Mouse (Mus musculus): Measurements from ENCODE around the gene Cdkal1. TPM values are rescaled to one million over a fixed set of nuclear protein-coding genes. Genes with fewer than 3 reads are reported as not detected.

Gene Cdkal1
- total RNA-seq, 2 experiments from 2014 or later = 23.7 to 26.3 TPM

- no peak for DNase-seq (ENCODE audit: low spot score in 2 of 2)
Measured at GRCm38 (mm10) chr13:29281556-29281955, 573.9 kb downstream of the Cdkal1 start.

GRCm38 (mm10) chr13:29278156-29278555 lies 577.3 kb downstream of the Cdkal1 start:
- no peak for DNase-seq (ENCODE audit: low spot score in 2 of 2)

DNA sequence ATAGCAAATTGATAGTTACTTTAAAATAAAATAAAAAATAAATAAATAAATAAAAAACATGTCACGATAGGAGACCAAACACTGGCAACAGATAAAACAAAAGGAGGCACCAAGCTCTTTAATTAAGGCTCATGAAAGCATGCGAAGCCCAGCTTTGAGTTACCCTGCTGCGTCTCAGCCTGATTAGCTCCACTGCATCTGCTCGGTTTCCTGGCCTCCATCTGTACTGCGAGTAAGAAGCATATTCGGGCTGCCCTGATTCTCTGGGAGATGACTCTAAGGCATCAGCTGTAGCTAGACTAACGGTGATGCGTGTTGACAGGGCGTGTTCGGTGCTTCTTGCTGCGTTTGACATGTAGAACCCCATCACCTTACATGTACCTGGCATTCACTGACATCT lies 581.2 kb downstream of the Cdkal1 start:
- peak; percentile 11 to 29 for DNase-seq (ENCODE audit: low spot score in 2 of 2)

DNA sequence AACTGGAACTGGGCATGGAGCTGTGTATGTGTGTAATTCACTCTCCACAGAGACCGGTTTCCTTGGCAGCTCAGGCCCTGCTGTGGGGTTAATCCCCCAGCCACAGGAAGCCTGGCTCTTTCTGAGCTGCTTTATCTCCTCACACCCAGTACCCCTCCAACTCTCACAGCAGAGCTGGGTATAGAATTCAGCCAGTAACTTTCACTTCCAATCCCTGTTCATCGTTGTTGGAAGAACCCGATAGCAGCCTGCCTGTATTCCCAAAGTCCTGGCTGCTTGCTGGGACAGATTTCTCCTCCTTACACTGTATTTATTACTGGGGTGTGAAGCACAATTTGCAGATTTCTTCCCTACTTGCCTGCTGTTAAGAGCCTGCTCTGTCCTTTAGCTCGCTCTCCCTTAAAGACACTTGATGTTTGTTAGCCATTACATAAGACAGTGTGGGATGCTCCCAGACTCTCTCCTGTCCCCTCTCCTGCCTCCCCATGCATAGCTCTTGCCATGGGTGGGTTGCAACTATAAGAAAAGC lies 581.7 kb downstream of the Cdkal1 start:
- DNase-seq (ENCODE audit: low spot score in 2 of 2) = peak in 1 of 2 experiments; percentile 18

GRCm38 (mm10) chr13:29271451-29271850 lies 584.0 kb downstream of the Cdkal1 start:
- DNase-seq (ENCODE audit: low spot score in 2 of 2) = no peak

GRCm38 (mm10) chr13:29264015-29264711 lies 591.3 kb downstream of the Cdkal1 start:
- DNase-seq (ENCODE audit: low spot score in 2 of 2) = no peak

GRCm38 (mm10) chr13:29262164-29262563 lies 593.3 kb downstream of the Cdkal1 start:
- no peak for DNase-seq (ENCODE audit: low spot score in 2 of 2)

DNA sequence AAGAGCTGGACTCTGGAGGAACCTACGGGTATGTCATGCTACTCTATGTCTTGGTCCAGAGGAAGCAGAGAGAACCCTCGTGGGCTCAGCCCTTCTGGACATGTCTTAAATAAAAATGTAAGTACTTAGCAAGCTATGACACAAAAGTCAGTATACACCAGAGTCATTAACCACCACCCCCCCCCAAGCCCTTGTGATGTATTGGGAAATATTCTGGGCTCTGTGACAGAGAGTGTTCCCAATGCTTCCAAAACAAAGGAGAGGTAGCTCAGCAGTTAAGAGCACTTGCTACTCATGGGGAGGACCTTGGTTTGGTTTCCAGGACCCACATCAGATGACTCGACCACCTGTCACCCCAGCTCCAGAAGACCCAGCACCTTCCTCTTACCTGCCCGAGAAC lies 606.9 kb downstream of the Cdkal1 start:
- no peak for DNase-seq (ENCODE audit: low spot score in 2 of 2)

- no peak for DNase-seq (ENCODE audit: low spot score in 2 of 2)
Measured at GRCm38 (mm10) chr13:29247800-29248199, 607.7 kb downstream of the Cdkal1 start.

DNA sequence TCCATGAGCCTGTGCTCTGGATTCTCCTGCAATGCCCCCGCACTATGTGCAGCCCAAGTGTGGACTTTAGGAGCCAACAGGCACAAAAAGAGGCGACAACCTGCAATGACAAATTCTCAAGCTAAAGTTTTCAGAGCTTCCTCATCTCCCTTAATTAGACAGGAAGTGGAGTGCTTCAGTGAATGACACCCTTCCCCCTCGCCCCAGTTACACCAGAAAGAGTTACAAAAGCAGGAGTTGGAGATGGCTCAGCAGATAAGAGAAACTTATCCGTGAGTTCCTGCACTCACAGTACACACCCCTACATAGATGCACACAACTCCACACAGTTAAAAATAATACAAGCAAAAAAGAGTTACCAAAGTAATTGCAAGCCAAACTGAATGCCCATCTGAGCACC lies 620.4 kb downstream of the Cdkal1 start:
- DNase-seq (ENCODE audit: low spot score in 2 of 2) = no peak

- peak; percentile 14 to 45 for DNase-seq (ENCODE audit: low spot score in 2 of 2)
Measured at GRCm38 (mm10) chr13:29234442-29234841, 621.0 kb downstream of the Cdkal1 start.

GRCm38 (mm10) chr13:29233970-29234369 lies 621.5 kb downstream of the Cdkal1 start:
- DNase-seq (ENCODE audit: low spot score in 2 of 2) = no peak

DNA sequence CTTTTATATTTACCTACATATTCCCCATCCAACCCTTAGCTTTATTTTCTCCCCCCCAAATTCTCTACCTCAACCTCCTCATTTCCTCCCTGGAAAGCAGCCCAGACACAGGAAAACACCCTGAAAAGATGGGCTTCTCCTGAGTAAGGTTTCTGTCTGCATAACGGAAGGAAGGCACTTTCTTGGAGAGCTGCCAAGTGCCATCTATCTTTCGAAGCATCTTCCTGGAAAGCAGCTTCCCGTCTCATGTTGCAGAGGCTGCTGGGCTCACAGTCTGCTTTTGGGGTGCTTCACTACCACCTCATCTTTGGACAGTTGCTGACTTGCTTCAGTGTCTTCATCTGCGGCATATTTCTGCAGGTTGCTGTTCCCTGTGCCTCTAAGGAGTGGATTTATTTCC lies 622.8 kb downstream of the Cdkal1 start:
- no peak for DNase-seq (ENCODE audit: low spot score in 2 of 2)

GRCm38 (mm10) chr13:29224815-29225214 lies 630.7 kb downstream of the Cdkal1 start:
- DNase-seq (ENCODE audit: low spot score in 2 of 2) = no peak

- no peak for DNase-seq (ENCODE audit: low spot score in 2 of 2)
Measured at GRCm38 (mm10) chr13:29222261-29222838, 633.1 kb downstream of the Cdkal1 start.

DNA sequence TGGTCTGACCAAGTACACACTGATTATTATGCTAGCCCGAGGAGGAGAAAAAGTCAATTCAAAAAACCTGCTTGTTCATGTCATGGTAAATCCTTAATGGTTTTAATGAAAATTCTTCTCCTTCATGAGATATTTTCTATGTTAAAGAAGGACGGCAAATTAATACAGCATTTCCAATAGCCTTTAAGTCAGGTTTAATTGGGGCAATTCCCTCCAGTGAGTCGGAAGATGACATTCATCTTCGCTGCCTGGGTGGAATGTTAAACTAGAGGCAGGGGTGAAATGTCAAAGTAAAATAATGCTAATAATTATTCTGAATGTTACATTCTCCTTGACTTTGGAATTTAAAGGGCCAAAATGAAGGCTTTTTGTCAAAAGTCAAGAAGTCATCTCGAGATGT lies 633.8 kb downstream of the Cdkal1 start:
- DNase-seq (ENCODE audit: low spot score in 2 of 2) = no peak

DNA sequence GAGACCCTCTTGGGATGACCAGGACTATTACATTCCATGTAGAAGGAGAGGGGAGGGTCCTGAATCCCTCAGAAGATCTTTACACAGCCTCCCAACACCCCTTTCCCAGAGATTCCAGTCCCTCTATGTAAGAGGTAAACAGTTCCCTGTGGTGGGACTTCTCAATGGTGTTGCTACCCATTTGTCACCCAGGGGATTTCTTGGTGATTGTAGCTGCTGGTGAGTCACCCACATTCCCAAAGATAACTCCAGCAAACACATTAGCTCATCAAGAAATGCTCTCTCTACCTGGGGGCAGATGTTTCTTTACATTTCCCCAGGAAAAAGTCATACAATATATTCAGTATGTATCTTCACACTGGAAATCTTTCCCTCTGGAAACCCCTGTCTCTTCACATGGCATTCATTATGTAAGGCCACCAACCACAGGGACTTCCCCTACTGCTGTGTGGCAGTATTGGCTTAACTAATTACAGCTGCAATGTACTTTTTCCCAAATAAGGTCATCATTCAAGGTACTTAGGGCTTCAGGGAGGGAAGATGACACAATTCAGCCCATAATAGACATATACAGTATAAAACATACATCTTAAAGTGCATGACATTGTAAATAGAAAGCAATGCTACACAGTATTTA lies 636.8 kb downstream of the Cdkal1 start:
- DNase-seq (ENCODE audit: low spot score in 2 of 2) = no peak

DNA sequence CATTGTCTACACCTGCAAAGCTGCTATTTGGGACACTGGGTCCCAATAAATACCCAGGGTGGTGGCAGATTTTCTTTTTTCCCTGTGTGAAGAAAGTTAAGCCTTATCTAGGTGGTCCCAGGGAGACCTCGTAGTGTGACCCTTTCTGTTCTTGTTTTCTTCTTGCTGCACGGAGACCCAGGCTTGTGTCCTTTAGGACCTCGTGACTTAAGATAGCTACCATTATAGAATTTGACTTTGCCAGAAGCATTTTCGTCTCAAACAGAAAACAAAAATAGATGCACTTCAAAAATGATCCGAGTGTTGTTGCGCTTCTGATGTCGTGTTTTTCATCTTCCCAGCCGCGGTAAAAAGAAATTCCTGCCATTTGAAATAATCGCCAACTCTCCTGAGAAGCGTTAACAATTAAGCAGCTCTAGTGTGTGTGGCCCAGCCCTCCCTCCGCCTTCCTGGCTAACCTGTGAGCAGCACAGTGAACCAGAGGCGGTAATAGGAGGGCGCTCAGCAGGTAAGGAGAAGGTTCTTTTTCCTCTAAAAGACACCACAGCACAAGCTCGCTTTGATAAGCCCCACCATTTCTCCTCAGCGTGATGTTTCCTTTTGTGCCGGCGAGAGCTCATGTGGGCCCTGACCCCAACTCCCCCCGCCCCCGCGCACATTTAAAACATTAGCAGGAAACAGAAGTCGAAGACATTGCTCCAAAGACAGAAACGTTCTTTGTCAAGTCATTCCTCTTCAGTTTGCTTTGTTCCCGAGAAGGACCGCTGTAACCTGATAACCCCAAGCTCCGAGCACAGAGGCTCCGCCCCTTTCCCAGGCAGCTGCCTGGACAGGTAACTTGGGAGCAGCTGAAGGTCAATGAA lies 645.1 kb downstream of the Cdkal1 start:
- DNase-seq (ENCODE audit: low spot score in 2 of 2) = no peak

GRCm38 (mm10) chr13:29208749-29209148 lies 646.7 kb downstream of the Cdkal1 start:
- no peak for DNase-seq (ENCODE audit: low spot score in 2 of 2)

GRCm38 (mm10) chr13:29203856-29204255 lies 651.6 kb downstream of the Cdkal1 start:
- no peak for DNase-seq (ENCODE audit: low spot score in 2 of 2)

DNA sequence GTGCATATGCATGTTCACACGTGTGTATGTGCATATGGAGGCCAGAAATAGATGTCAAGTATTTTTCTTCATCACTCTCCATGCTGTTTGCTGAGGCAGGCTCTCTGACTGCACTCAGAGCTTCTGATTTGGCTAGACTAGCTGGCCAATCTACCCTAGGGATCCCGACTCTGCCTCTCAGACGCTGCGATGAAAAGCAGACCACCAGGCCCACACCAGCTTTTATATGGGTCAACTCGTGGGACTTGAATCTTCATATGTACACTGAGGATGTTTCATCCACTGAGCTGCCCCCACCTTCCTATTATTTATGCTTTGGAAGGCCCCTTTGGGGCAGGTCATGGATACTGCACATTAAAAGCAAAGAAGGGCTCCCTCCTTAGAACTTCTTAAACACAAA lies 652.0 kb downstream of the Cdkal1 start:
- no peak for DNase-seq (ENCODE audit: low spot score in 2 of 2)
